In the genomic region with DNA sequence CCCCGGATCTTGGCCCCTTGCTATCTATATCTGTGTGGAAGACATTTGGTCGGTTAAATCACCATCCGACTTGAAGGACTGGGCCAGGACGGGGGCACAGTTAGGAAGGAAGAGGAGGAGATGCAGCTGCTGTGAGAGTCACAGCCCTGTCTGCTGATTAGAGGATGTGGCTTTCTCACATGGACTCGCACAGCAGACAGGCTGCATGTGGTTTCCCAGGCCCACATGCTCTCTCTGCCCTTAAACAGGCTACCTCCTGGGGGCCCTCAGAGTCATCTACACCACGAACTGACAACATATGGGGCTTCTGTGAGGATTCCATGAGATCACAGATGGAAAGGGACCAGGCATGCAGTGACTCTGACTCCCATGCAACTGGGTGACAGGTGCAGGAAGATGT, we compare ENCODE assay signal across 8 mouse cellular contexts.
DNase-seq lines count a peak whose midpoint lies in the region; ATAC-seq lines count a peak whose summit lies in the region.
"Had no signal": no experiment of that assay in that cellular context is flagged by ENCODE, and none has a peak within 500 bp of the region (broad histone marks: within the 10 kb centered on the region; RNA-seq: fewer than 3 reads in every experiment).

No protein-coding gene starts in this region.

- H3K27me3 ChIP-seq in midbrain, embryonic 11.5 days (ENCODE audit: control insufficient read depth, insufficient read depth, low read length) = no peaks in the 10 kb centered on the region
- no peaks in the 10 kb centered on the region for H3K27me3 ChIP-seq in midbrain, embryonic 15.5 days (replicated peaks)
- H3K27me3 ChIP-seq in heart, embryonic 13.5 days (replicated peaks) = no peaks in the 10 kb centered on the region
- no peaks in the 10 kb centered on the region for H3K27me3 ChIP-seq in forebrain, embryonic 12.5 days

- no peak overlapping the region for H3K4me2 ChIP-seq in midbrain, embryonic 11.5 days
- H3K4me2 ChIP-seq in midbrain, embryonic 15.5 days = no peak overlapping the region
- no peak overlapping the region for H3K4me2 ChIP-seq in heart, embryonic 13.5 days
- no peak overlapping the region for H3K4me2 ChIP-seq in forebrain, embryonic 12.5 days
- H3K4me2 ChIP-seq: limb, embryonic 12.5 days had no signal

- H3K4me3 ChIP-seq in midbrain, embryonic 11.5 days (ENCODE audit: low read depth, low read length) = no peak overlapping the region
- H3K4me3 ChIP-seq in midbrain, embryonic 15.5 days = no peak overlapping the region
- H3K4me3 ChIP-seq in heart, embryonic 13.5 days = no peak overlapping the region
- no peak overlapping the region for H3K4me3 ChIP-seq in forebrain, embryonic 12.5 days (replicated peaks)
- H3K4me3 ChIP-seq: limb, embryonic 12.5 days had no signal

- WGBS in midbrain, embryonic 11.5 days = 64% methylated on average over 6 of the region's 6 CpGs
- WGBS in midbrain, embryonic 15.5 days = 65% methylated on average over 6 of the region's 6 CpGs
- WGBS in heart, embryonic 13.5 days = 24% methylated on average over 6 of the region's 6 CpGs
- 68% methylated on average over 6 of the region's 6 CpGs for WGBS in forebrain, embryonic 12.5 days

- H3K9me3 ChIP-seq in midbrain, embryonic 11.5 days (ENCODE audit: control insufficient read depth, low read length) = no peaks in the 10 kb centered on the region
- H3K9me3 ChIP-seq in midbrain, embryonic 15.5 days = no peaks in the 10 kb centered on the region
- 0 out of 2 replicates have a peak, but pooled peaks cover 5% of the 10 kb centered on the region for H3K9me3 ChIP-seq in heart, embryonic 13.5 days
- H3K9me3 ChIP-seq in forebrain, embryonic 12.5 days = no peaks in the 10 kb centered on the region
- H3K9me3 ChIP-seq: limb, embryonic 12.5 days had no signal

- H3K36me3 ChIP-seq in midbrain, embryonic 11.5 days (ENCODE audit: control insufficient read depth, insufficient read depth, low read length) = no peaks in the 10 kb centered on the region
- H3K36me3 ChIP-seq in midbrain, embryonic 15.5 days (replicated peaks) = no peaks in the 10 kb centered on the region
- H3K36me3 ChIP-seq in heart, embryonic 13.5 days = no peaks in the 10 kb centered on the region
- H3K36me3 ChIP-seq in forebrain, embryonic 12.5 days (replicated peaks) = no peaks in the 10 kb centered on the region
- H3K36me3 ChIP-seq: limb, embryonic 12.5 days had no signal

- DNase-seq in midbrain, embryonic 11.5 days (ENCODE audit: low spot score, missing footprints) = peak; percentile 53
- peak; percentile 67 for DNase-seq in lung, postnatal 36 days
- DNase-seq in thymus, postnatal 10 days (ENCODE audit: low spot score in 2 of 2) = peak; percentile 64 to 72
- DNase-seq in right cerebral cortex, postnatal 25 days = no peak

- ATAC-seq in midbrain, embryonic 11.5 days (ENCODE audit: low FRiP score) = no peak
- no peak for ATAC-seq in midbrain, embryonic 15.5 days (replicated peaks)
- no peak for ATAC-seq in heart, embryonic 13.5 days (ENCODE audit: extremely low read depth, insufficient number of reproducible peaks, low FRiP score, low TSS enrichment)
- ATAC-seq in forebrain, embryonic 12.5 days (ENCODE audit: low FRiP score) = no peak

- H3K9ac ChIP-seq in midbrain, embryonic 11.5 days (ENCODE audit: low read length) = no peak overlapping the region
- no peak overlapping the region for H3K9ac ChIP-seq in midbrain, embryonic 15.5 days
- H3K9ac ChIP-seq in heart, embryonic 13.5 days = peak overlapping the region; percentile 37; the same call in 1 of the 2 replicates
- no peak overlapping the region for H3K9ac ChIP-seq in forebrain, embryonic 12.5 days
- H3K9ac ChIP-seq: limb, embryonic 12.5 days had no signal

- no peaks in the 10 kb centered on the region for H3K4me1 ChIP-seq in midbrain, embryonic 11.5 days (ENCODE audit: control insufficient read depth, insufficient read depth, low read length)
- H3K4me1 ChIP-seq in midbrain, embryonic 15.5 days = no peaks in the 10 kb centered on the region
- peaks cover 34% of the 10 kb centered on the region for H3K4me1 ChIP-seq in heart, embryonic 13.5 days
- H3K4me1 ChIP-seq in forebrain, embryonic 12.5 days = no peaks in the 10 kb centered on the region
- H3K4me1 ChIP-seq: limb, embryonic 12.5 days had no signal

- no peak overlapping the region for H3K27ac ChIP-seq in midbrain, embryonic 11.5 days (ENCODE audit: low read depth, low read length)
- H3K27ac ChIP-seq in midbrain, embryonic 15.5 days = no peak overlapping the region
- H3K27ac ChIP-seq in heart, embryonic 13.5 days (replicated peaks) = peak overlapping the region; percentile 2; the same call in 1 of the 2 replicates
- H3K27ac ChIP-seq in forebrain, embryonic 12.5 days = no peak overlapping the region
- H3K27ac ChIP-seq: limb, embryonic 12.5 days had no signal
